Mouse (Mus musculus): ENCODE measurements around the gene Sppl2b. TPM values are rescaled to one million over a fixed set of nuclear protein-coding genes. Genes with fewer than 3 reads are reported as not detected.
"Not testable (repeated sequence)": the region's sequence is repeated elsewhere in the genome, so short reads cannot be mapped to it uniquely, and the experiment has no call there.

Sppl2b gene
- total RNA-seq (2021): 10 to 100 TPM; 71.2 to 71.4 TPM
- long read RNA-seq, experiment 1, transcript Sppl2b-201 (15 exons, 2,869 nt): major isoform, 40 of 91 reads
- long read RNA-seq, experiment 1, partial matches to known transcripts: 12 of 91 reads
- long read RNA-seq, experiment 1, other reads (novel, unspliced or antisense): 39 of 91 reads
- long read RNA-seq, experiment 2, transcript Sppl2b-201 (15 exons, 2,869 nt): major isoform, 28 of 93 reads
- long read RNA-seq, experiment 2, partial matches to known transcripts: 15 of 93 reads
- long read RNA-seq, experiment 2, other reads (novel, unspliced or antisense): 50 of 93 reads

GRCm38 (mm10) chr10:80854913-80855748 is at the start of gene Sppl2b, which contains the start of gene Lsm7:
TSS of gene Sppl2b (plus strand) at chr10:80855275.
TSS of gene Lsm7 (minus strand) at chr10:80855209.
- peak; percentile 97 to 98 for DNase-seq (ENCODE audit: low spot score in 2 of 2)

- DNase-seq (ENCODE audit: low spot score in 2 of 2): no peak
Observed at GRCm38 (mm10) chr10:80805322-80805721, 49.8 kb upstream of the Sppl2b start.

DNA sequence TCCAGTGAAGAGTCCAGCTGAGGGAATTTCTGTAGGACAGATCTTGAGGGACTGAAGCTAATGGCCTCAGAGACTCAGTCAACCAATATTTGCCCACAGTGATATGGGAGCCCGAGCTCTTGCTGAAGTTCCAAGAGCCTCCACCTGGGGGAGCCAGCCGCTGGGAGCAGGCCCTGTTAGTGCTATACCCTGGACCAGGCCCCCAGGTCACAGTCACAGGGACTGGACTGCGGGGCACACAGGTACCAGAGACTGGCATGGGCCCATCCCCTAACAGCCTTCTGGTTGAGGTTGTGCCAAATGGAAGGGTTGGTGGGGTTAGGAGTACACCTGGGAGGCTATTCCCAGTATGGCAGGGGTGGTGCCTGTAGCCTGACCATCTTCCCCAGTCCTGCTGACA is 49.1 kb upstream of the Sppl2b start:
- peak; percentile 72 to 75 for DNase-seq (ENCODE audit: low spot score in 2 of 2)

DNA sequence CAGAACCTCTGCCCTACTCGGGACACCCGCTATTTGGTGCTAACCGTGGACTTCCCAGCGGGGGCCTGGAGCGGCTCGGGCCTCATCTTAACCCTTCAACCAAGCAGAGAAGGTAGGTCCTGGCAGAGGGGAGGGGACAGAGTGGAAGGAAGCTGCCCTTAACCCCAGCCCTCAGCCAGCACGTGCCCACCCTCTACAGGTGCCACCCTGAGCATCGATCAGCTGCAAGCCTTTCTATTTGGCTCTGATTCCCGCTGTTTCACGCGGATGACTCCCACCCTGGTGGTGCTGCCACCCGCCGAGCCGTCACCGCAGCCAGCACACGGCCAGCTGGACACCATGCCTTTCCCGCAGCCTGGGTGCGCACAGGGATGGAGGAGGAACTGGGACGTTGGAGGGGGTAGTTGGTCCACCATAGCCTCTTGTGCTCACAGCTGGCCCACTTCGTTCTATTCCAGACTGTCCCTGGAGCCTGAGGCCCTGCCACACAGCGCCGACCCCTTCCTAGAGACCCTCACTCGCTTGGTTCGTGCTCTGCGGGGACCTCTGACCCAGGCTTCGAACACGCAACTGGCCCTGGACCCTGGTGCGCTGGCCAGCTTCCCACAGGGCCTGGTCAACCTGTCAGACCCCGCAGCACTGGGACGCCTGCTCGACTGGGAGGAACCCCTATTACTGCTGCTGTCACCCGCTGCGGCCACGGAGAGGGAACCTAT is 48.6 kb upstream of the Sppl2b start:
- no peak for DNase-seq (ENCODE audit: low spot score in 2 of 2)

GRCm38 (mm10) chr10:80807057-80807627 is 47.9 kb upstream of the Sppl2b start:
- peak; percentile 87 to 89 for DNase-seq (ENCODE audit: low spot score in 2 of 2)

- DNase-seq (ENCODE audit: low spot score in 2 of 2): no peak
Observed at GRCm38 (mm10) chr10:80808099-80808984, 46.7 kb upstream of the Sppl2b start.

DNA sequence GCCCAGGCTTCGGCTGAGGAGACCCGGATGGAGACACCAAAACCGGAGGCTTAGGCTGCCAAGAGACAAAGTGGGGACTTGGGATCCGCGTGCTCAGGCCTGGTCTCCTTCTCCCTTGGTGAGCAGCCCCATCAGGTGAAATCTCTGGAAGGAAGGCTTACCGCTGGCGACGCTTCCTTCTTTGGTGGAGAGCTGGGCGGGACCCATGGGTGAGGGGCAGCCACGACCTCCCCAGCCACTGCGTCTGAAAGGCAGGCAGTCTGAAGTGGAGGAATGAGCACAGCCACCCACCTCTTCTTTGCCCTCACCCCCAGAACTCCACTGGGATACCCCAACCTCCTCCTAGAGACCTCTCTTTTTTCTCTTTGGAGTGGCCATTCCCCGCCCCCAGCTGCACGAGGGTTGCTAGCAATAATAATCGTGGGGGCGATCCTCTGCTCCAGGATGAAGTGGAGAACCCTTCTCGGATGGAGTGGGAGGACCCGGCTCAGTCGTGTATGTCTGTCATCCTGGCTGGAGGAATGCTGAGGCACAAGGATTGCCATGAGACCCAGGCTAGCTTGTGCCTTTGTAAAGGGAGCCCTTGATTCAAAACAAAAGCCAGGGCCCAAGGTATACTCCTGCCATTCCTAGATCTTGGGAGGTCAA is 46.0 kb upstream of the Sppl2b start:
- DNase-seq (ENCODE audit: low spot score in 2 of 2): no peak

DNA sequence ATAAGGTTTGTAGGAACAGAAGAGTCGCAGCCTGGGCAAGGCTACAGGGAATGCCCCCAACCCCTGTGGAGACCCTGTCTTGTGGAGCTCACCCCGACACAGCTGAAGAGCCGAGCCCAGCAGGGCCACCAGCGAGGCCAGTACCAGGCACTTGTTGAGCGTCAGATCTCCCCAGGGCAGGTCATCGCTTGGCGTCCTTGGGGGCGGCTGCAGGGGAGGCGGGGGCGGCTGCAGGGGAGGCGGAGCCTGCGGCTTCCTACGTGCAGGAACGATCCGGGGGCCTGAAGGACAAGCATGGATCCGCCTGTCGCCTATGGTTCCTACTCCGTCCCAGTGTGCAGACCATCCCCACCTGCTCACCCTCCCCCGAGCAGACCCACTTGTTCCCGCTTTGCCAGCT is 45.0 kb upstream of the Sppl2b start:
- no peak for DNase-seq (ENCODE audit: low spot score in 2 of 2)

DNA sequence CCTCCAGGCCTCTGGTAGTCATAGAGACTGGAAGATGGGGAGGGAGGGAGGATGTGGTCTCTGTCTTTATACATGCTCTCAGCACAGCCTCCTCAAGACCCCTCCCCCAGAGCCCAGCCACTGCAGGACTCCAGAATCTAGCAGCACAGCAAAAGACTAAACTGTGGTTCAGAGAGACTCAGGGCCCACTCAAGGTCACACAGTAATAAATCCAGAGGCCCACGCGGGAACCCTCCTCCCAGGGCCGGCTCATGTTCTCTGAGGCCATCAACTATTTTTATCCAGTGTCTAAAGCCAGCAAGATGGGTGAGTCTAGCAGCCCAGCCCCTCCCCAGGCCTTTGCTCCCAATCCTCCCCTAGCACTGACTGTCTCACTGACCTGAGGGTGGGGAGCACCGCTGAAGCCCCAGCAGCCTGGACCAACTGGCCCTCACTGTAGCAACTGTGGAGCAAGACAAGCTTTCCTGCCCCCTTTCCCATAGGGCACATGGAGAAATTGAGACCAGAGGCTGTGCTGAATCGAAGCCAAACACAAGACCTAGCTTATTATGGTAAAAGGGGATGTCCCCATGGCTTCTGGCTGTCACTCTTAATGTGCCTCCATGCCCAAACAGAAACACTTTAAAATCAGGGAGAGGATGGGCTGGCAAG is 42.6 kb upstream of the Sppl2b start:
- DNase-seq (ENCODE audit: low spot score in 2 of 2): no peak

GRCm38 (mm10) chr10:80813366-80813765 is 41.7 kb upstream of the Sppl2b start, which contains the start of gene Jsrp1:
TSS of gene Jsrp1 (minus strand) at chr10:80813498.
- no peak for DNase-seq (ENCODE audit: low spot score in 2 of 2)

DNA sequence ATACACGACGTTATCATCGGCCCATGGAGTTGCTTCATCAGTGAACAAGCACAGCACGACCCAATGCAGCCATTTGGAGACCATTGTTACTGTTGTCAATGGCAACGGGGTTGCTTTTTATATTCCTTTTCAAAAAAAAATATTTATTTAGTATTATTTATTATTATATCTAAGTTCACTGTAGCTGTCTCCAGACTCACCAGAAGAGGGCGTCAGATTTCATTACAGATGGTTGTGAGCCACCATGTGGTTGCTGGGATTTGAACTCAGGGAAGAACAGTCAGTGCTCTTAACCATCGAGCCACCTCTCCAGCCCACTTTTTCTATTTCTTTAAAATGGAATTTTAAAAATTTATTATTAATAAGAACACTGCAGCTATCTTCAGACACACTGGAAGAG is 40.3 kb upstream of the Sppl2b start:
- DNase-seq (ENCODE audit: low spot score in 2 of 2): no peak

DNA sequence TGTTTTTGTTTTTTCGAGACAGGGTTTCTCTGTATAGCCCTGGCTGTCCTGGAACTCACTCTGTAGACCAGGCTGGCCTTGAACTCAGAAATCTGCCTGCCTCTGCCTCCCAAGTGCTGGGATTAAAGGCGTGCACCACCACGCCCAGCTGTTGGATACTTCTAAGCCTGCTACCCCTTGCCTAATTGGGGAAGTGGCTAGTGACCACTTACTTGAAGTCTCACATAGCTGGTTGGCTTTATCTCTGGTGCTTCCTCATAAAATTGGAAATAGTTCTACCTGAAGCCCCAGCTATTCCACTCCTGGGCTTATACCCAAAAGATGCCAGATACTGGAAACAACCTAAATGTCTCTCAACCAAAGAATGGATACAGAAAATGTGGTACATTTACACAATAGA is 38.8 kb upstream of the Sppl2b start:
- DNase-seq (ENCODE audit: low spot score in 2 of 2): not testable (repeated sequence)

GRCm38 (mm10) chr10:80817164-80817563 is 37.9 kb upstream of the Sppl2b start:
- DNase-seq (ENCODE audit: low spot score in 2 of 2): no peak

GRCm38 (mm10) chr10:80817955-80818354 is 37.1 kb upstream of the Sppl2b start:
- not testable (repeated sequence) for DNase-seq (ENCODE audit: low spot score in 2 of 2)

GRCm38 (mm10) chr10:80818599-80819281 is 36.3 kb upstream of the Sppl2b start:
- DNase-seq (ENCODE audit: low spot score in 2 of 2): no peak

DNA sequence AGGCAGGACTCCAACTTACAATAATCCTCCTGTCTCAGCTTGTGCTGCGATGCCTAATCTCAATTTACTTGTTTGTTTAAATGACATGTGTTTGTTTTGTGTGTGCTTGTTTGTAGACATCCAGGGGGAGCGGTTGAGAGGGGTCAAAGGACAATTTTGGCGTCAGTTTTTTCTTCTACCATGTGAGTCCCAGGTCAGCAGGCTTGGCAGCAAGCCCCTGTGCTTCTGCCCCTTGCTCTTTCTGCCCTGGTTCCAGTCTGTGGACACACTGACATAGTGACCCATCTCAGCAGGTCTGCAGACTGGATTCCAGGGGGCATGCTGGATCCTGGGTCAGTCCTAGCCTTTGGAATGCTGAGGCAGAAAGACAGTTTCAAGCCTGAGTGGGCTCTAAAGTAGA is 35.7 kb upstream of the Sppl2b start:
- DNase-seq (ENCODE audit: low spot score in 2 of 2): no peak

- no peak for DNase-seq (ENCODE audit: low spot score in 2 of 2)
Observed at GRCm38 (mm10) chr10:80821991-80822390, 33.1 kb upstream of the Sppl2b start.

DNA sequence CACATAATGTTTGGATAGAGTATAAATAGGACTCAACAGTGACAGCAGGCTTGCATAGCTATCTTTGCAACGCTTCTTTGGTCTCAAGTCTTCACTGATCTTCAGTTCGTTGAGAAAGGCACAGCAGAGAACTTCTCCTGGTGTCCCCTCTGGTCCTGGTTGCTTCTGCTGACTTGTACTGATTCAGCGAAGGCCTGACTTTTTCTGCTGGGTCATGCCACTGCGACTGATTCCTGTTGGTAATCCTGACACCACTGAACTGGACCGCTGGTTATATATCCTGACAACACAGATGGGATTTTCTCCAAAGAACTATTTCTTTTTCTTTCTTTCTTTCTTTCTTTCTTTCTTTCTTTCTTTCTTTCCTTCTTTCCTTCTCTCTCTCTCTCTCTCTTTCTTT is 32.5 kb upstream of the Sppl2b start:
- no peak for DNase-seq (ENCODE audit: low spot score in 2 of 2)

GRCm38 (mm10) chr10:80823316-80823715 is 31.8 kb upstream of the Sppl2b start:
- no peak for DNase-seq (ENCODE audit: low spot score in 2 of 2)
